Mouse (Mus musculus): ENCODE measurements around the gene Pbx1.

Pbx1 gene

DNA sequence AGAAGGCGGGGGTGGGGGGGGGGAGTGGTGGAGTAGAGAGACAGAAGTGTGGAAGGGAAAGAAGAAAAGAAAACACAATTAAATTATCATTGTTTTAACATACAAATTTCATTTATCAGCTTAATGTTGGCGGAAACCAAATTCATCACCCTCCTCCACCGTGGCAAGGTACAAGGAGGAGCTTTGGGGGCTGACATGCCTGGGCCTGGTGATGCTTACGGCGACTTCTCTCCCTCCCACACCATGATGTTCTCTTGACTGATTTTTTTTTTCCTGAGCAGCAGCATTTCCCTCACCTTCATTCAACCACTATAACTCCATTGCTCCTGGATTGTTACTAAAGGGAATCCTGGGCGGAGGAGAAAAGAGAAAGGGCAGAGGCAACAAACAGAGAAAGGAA lies 89.8 kb downstream of the Pbx1 start:
- no peak for DNase-seq

DNA sequence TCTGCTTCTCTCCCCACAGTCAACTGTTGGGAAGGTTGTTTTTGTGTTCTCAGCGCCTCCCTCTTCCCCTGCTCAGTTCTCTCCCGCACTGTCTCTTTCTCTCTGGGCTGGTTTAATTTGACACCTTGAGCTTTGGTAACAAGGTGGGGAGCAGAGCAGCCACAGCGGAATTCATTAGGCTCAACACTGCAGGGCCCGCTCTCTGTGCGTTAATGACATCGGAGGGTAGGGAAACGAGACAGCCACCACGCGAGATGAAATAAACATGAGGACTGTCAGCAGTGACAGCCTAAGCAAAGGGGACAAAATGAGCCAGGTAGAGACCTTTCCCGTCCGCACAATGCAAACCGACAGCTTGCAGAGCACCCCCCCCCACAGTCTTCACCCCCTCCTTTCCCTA lies 90.2 kb downstream of the Pbx1 start:
- no peak for DNase-seq

DNA sequence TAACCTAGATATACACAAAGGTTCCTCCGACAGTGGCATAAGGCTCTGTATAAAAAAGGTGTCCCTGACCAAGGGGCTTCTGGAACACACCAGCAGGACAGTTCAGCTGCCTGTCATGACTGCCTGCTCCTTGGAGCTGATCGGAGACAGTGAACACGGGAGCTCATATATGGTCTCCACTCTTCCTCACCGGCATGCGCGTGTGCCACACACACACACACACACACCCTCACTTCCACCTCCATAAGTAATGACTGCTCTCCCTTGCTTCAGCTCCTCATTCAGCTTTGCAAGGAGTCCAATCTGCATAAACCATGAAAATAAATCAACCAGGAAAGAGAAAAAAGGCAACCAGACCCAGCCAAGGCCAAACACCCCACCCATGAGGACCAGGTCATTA lies 90.7 kb downstream of the Pbx1 start:
- DNase-seq: no peak

DNA sequence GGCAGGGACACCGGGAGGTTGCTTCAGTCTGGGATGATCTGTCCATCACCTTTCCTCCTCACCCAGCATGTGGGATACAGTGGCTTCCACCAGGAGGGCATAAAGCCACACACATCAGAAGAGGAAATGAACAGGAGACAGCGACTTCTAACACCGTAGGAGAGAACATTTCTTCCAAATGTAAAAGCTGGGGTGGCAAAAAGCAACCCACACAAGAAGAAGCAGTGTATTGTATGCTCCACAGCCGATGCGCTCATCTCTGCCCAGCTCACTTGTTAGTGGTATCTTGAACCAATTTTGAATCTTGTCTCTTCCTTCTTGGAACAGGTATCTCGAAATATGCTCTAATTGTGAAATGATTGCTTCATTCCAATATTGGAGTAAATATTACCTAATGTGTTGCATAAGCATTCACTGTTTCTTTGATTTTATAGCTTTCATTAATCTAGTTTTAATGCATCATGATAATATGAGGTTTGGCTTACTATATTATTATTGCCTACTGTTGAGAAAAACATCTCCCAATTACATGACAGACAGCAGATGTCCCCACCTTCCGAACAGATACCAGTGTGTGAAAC lies 95.7 kb downstream of the Pbx1 start:
- DNase-seq: no peak

DNA sequence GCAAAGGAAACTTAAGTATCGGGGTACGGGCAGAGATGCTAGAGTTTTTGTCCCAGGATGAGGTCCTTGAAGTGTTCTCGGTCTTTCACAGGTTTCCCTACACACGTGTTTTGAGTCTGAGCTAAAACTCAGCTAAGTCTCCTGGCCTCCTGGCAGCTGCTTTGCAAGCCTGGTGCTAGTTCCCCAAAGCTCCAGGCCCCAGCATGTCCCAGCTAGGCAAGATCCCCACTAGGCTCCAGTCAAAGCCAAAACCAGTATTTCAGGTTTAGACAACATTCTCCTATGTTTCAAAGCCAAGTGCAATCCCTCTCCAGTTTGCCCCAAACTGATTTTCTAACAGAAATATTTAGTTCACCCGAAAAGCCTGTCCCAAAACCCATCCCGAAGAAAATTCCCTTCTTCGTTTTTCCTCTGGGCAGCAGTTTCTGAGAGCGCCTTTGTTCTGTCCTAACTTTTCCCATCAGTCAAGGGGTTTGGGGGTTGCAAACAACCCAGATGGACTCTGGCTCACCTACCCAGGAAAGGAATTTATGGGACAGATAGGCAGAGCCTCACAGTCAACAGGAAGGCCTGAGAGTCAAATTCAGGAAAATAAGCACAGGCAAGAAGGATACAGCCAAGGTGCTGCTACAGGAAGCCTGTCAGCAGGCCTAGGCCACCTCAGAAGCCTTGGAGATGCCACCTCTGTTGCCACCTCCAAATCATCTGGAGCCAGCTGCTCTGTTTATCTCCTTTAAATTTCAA lies 97.1 kb downstream of the Pbx1 start:
- DNase-seq: no peak

DNA sequence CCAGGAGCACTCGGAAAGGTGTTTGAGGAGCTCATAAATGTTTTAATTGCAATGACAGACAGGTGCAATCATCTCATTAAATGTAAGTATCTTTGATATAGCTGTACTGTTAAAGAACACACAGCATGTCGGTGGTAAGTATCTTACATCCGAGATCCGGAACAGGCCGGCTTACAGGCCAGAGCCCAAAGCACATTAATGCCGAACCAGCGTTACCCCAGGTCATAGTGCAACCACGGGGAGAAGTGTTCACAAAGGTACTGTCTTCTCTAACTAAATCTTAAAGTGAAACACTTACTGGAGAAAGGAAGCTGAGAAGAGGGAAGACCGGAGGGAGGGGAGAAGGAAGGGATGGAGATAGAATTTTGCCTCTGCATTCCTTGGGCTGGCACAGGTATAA lies 100.0 kb downstream of the Pbx1 start:
- DNase-seq: peak; percentile 59

DNA sequence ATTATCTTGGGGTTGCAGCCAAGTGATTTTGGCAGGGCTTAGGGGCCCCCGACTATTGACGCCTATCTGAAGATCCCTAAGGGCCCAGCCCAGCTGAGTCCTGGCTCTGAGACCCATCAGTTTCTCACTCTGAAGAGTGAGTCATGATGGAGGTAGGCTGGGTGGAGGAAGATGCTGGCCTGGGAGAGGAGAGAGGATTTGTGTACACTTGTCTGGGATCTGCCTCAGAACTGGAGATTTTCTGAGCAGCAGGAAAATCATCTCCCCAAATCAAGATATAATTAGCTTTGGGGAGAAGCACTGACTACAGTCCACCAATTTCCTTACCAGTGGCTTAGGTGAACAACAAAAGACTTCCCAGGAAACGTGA lies 103.8 kb downstream of the Pbx1 start:
- no peak for DNase-seq

DNA sequence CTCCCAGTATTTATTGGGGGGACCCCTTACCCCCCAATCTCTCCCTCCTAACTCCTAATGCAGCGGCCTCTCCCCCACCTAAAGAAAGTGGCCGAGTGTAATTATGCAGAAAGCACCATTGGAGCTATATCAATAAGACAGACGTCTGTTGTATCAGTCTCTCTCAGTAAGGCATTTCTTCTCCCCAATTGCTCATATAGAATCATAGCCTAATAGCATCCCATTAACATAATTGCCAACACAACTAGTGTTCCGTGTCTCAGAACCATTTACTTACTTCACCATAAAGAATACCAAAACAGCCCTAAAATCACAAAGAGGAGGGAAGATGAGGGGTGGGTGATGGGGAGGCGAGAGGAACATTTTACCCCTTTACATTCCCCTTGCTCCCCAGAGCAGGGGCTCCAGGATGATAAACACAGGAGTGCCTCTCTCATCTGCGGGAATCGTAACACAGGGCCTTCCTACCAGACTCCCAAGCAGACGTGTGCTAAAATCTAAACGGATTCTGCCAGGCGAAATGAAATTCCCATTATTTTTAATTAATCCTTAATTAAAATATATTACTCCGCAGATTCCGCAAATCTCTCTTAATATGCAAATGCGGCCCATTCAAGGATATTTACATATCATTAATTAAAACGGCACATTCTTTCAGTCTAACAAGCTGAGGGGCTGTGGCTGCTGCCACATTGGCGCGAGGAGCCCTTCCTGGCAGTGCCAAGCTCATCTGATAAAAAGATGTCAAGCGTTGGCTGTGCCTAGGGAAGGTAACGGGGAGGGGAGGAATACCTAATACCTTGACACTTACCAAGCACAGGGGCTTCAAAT lies 104.5 kb downstream of the Pbx1 start:
- DNase-seq: no peak

DNA sequence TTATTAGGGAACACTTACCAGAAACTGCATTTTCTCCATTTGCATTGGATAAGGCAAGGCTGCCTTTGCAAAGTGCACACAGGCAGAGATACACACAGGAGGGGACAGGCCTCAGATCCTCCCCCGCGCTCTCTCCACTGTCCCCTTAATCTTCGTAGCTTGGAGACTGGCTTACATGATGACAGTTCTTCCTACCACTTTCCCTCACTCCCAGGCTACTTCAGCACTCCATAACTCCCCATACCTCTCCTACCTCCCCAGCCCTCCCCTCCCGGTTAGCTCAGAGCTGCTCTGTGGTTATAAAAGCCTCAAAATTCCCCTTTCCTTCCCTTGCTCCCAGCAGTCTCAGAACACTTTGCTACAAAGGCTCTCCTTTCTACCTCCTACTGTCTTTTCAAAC lies 106.3 kb downstream of the Pbx1 start:
- no peak for DNase-seq

DNA sequence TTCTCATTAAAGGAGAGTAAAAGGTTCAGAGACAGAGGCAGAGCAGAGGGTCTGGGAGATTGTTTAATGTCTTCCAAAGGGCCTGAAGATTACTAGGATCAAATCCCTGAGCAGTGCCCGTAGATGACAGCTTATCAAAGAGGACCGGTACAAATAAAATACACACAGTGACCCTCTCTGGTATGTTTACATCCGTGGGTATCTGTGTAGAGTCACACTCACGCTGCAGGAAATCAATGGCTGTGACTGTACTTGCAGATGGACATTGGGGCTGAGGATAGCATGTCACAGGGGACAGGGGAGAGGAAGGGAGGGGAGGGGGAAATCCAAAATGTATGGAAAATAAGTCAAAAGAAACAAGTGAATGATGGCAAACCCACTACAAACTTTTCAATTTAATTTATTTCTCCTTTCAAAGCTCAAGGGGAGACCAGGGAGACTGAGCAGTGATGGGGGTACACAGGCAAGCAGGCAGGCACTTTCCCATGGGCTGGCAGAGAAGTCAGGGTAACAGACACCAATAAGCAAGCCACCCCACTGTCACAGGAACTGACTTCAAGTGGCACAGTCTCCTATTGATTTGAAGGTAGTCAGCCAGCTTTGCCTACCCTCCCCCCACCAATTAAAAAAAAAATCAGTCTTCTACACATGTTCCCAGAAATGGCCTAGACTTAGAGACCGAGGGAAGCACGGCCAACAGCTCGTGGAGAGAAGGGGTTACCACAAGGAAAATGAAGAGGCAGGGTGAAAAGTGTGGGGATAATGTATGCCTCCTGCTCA lies 107.6 kb downstream of the Pbx1 start:
- DNase-seq: no peak

DNA sequence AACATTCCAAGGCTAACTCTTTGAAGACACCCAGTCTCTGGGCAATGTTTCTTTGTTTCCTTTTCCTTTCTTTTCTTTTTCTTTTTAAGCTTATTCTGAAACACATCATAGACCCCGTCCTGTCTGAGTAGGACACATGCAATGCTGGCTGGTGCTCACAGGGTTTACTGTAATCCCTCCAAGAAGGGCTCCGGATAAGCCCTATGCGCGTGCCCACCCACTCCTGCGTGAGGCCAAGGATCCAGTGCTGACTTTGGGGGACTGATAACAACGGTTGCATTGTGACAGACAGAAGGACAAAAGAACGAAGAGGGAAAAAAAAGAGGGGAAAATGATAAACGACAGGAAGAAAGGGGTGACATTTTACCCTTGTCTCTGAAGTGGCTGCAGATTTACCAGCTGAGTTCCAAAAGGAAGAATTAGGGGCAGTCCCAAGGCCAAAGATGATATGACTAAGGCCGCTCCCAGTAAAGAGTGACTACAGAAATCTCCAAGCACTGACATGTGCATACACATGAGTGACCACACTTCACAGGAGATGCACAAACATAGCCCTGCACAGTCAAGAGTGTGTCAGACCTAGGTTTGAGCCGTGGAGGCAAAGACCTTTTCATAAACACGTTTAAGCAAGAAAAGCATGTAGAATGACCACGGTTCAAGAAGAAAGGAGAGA lies 108.5 kb downstream of the Pbx1 start:
- DNase-seq: no peak

DNA sequence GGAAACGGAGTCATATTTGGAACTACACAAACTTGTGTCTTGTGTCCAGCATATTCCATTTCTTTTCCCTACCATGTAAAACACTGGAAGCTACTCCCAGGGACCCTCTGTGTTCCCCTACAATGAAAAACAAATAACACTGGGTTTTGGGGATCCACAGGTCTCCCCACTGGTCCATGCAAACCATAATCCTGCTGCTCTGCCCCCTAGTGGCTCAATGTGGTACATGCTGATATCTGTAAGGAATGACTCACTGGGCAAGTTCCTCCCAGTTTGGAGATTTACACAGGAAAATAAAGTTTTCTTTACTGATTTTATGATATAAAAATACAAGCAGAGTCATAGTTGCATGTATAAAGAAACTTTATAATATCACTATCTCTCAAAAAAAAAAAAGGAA lies 109.2 kb downstream of the Pbx1 start:
- peak; percentile 42 for DNase-seq

DNA sequence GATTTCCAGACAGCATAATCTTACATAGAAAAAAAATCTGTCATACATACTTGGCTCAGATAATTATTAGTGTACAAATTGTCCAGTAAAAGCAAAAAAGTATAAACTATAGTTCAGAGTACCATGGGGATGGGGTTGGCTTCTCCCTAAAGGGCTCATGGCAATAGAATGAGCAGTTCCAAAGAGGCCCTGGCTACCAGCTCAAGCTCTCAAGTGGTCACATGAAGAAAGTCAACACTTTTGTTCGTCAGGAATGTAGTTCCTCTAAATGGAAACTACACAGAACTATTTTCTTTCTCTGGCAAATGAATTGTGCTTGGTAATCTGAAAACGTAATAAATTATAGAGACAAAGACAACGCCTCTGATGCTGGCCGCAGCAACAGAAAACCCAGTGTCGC lies 112.4 kb downstream of the Pbx1 start:
- DNase-seq: no peak

DNA sequence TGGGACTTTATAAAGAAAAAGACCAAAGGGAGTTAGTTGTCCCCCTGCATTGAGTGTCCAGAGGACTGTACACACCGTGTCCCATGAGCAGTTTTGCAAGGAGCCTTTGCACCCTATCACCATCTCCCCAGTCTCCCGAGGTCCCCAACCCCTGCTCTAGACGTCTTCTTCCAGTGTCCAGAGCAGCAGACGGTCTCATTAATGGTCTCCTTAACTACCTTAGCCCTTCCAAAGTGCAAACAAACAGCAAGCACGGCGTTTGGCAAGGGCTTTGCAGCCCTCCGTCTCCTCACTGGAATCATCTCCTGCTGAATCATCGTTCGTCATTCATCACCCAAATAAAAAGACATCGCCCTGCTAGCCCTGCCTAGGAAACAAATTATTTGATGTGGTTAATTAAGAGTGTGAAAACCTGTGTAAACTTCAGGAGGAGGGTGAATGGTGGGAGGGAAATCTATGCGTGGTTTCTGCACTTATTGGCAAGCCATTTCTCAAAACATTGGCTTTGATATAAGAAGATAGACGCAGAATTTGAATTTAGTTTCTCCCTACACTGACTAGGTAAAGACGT lies 113.1 kb downstream of the Pbx1 start:
- DNase-seq: no peak

DNA sequence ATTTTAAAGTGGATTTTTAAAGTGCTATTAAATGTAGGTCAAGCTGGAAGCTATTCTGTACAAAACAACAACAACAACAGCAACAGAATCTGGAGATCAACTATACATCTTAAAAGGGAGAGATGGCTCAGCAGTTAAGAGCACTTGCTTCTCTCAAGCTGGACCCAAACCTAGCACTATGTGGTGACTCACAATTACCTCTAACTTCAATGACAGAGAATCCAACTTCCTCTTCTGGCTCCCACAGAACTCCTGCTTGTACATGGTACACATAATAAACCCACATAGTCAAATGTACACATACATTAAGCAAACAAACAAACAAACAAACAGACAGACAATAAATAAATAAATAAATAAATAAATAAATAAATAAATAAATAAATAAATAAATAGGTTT lies 118.3 kb downstream of the Pbx1 start:
- DNase-seq: no peak

DNA sequence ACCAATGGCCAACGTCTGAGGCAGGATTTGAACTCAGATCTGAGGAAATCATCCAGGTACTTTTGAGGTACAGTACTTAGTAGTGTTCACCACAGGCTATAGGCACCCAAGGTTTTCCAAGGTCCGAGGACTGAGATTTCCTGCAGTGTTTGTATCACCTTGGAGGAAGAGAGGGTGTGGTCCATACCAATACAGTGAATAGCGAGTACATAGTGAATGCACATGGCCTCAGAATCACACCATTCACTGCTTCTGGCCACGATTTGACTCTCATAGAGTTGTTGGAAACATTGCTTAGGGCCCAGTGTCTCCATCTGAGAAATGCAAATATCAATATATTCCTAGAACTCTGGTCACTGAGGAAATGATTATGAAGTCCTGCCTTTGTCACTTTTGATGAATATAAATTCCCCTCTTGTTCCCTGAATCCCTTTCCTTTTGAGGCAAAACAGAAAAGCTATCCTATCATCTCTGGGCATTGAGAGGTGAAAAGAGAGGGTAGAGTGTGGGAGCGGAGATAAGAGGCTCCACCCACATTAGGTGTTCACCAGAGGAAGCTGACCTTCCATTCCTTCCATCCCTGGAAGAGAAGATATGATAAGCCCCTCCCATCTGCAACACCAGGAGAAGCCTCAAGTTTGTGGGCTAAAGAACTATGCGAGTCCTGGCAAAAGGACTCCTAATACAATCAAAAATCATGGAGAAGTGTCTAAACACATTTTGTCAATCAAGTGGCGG lies 119.2 kb downstream of the Pbx1 start:
- DNase-seq: no peak

DNA sequence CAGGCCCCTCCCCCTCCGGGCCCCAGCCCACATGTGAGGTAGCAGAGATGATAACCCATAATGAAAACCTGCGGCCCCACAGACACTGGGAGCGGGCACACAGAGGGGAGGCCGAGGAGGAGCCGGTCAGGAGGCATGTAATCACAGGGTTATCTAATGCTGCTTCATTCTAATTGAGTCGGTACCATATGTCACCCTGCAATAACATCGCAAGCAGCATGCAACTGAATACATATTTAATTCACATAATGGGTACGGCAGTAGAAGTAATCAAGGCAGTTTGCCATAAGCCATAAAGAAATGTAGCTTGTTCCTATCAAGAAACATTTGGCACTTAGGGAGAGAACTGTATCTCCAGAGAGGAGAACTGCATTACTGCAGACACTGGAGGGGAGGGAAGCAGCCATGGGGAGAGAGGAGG lies 123.0 kb downstream of the Pbx1 start:
- DNase-seq: no peak

DNA sequence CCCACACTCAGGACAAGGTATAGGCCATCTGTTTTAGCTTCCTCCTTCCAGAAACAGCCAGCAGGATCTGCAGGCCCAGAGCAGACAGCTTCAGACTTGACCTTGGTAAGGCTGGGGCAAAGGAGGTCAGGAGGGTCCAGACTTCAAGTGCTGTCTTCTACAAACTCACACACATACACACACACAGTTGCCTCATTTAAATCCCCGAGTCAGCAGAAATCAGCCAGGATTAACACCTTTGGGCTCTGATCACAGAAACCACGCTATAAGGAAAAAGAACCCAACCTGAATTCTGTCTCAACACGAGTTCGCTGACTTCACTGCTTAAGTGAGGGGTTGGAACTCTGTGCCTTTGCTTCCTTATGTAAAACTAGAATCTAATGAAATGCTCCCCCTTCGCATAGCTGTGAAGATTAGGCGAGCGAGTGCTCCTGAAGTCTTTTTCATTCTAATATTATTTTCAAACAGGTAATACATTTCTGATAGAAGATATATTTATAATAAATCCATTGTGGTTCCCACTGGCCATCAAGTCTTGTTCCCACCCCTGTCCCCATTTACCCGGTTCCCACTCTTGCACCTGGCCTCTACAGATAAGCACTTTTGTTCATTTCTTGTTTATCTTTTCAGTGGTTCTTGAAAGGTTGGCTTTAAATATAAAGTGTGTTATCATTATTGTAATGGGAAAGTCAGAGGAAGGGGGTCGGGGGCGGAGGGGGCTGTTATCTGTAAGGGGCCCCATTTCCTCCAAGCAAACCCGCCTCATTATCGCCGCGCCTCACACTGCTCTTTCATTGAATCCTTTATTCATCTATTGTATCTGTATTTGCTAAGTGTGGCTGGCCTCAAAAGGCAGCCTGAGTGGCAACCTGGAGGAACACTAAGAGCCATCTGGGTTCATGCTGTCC lies 124.5 kb downstream of the Pbx1 start:
- no peak for DNase-seq

DNA sequence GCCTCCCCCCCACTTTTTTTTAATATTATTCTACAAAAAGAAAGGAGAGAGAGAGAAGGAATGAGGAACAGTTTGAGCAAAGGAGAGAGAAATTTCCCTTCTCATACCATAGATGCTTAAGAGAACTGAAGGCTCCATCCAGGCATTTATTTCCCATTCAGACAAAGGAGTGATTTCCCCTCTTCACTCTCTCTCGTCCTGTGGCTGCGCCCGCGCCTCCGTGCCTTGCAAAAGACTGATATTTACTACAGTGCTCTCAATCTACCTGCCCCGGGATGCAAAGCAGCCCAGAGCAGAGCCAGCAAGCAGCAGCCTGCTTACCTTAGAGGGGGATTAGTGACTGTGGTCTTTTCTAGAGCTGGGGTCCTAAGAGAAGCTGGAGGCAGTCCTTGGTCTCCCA lies 131.6 kb downstream of the Pbx1 start:
- DNase-seq: no peak

DNA sequence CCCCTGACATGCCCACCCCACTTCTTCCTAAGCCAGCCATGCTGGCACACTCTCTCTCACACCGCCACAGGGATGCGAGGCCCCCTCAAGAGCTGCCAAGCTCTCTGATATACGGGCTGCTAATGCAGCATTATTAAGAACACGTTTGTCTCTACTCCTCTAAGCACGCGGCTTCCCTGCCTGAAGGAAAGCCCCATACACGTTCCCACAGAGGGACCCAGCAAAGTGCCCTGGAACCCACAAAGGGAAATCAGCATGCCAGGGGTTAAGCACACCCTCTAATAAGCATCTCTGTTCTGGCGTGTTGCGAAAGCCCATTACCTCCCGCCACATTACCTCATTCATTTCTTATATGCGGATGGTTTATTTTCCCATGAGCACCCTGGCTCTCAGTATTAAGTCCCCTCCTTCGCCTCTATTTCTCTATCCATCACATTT lies 132.1 kb downstream of the Pbx1 start:
- DNase-seq: no peak

DNA sequence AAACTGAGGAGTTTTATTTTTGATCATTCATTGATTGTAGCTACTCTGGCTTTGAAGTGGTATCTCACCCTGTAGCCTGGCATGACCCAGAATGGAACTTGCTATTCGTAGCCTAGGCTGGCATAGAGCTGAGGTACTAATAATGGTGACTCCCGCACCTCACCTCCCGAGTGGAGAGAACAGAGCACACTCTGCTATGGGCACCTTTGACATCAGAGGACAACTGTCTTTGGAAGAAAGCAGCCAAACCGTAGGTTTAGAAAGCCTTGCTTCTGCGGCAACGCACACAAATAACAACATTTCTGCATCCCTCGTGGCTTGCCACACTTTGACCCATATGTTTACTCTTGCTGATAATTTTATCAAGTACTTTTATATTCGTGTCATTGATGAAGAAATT lies 132.9 kb downstream of the Pbx1 start:
- no peak for DNase-seq

Data from kidney, adult 9 months (tissue).